Mouse (Mus musculus): ENCODE measurements around the gene Duxbl2. TPM values are rescaled to one million over a fixed set of nuclear protein-coding genes. Genes with fewer than 3 reads are reported as not detected.
"Not testable (repeated sequence)": the region's sequence is repeated elsewhere in the genome, so short reads cannot be mapped to it uniquely, and the experiment has no call there.

The Duxbl2 gene
- polyA plus RNA-seq, 1 experiment from 2014 or later: not detected

GRCm38 (mm10) chr14:26175028-26175427, 56.9 kb downstream of the Duxbl2 start:
- WGBS: no CpG with 5 or more reads among the region's 6 CpGs
- H3K36me3 ChIP-seq; H3K9me3 ChIP-seq; H3K27ac ChIP-seq; H3K4me1 ChIP-seq (replicated peaks); H3K4me2 ChIP-seq (replicated peaks); H3K27me3 ChIP-seq; H3K4me3 ChIP-seq (replicated peaks); ATAC-seq; H3K9ac ChIP-seq (replicated peaks): not testable (repeated sequence)

Other genes with a start within 250 kb of the Duxbl2 start
- gene Plac9a, start 215.2 kb upstream of the Duxbl2 start, polyA plus RNA-seq (2015; fragmentation: Nextera tagmentation; extraction: Ambion mirVana): not detected in 2 replicates
- 2.6 and 2.9 TPM in 2 replicates for gene Tmem254a, start 190.7 kb upstream of the Duxbl2 start, polyA plus RNA-seq (2015; fragmentation: Nextera tagmentation; extraction: Ambion mirVana)
- not detected in 2 replicates for gene Cphx1, start 180.0 kb upstream of the Duxbl2 start, polyA plus RNA-seq (2015; fragmentation: Nextera tagmentation; extraction: Ambion mirVana)
- 6.3 and 7.7 TPM in 2 replicates for gene Duxbl1, start 139.8 kb upstream of the Duxbl2 start, polyA plus RNA-seq (2015; fragmentation: Nextera tagmentation; extraction: Ambion mirVana)
- 3.0 and 3.4 TPM in 2 replicates for gene Gm9780, start 75.6 kb upstream of the Duxbl2 start, polyA plus RNA-seq (2015; fragmentation: Nextera tagmentation; extraction: Ambion mirVana)
- gene Tmem254c, start 51.0 kb upstream of the Duxbl2 start, polyA plus RNA-seq (2015; fragmentation: Nextera tagmentation; extraction: Ambion mirVana): 17.6 and 21.9 TPM in 2 replicates
- not detected in 2 replicates for gene Cphx2, start 36.8 kb upstream of the Duxbl2 start, polyA plus RNA-seq (2015; fragmentation: Nextera tagmentation; extraction: Ambion mirVana)
- not detected in 2 replicates for gene Cphx3, start 36.1 kb upstream of the Duxbl2 start, polyA plus RNA-seq (2015; fragmentation: Nextera tagmentation; extraction: Ambion mirVana)
- gene Plac9b, start 64.1 kb downstream of the Duxbl2 start, polyA plus RNA-seq (2015; fragmentation: Nextera tagmentation; extraction: Ambion mirVana): 5.8 and 6.3 TPM in 2 replicates
- 18.7 and 19.3 TPM in 2 replicates for gene Tmem254b, start 88.7 kb downstream of the Duxbl2 start, polyA plus RNA-seq (2015; fragmentation: Nextera tagmentation; extraction: Ambion mirVana)
- gene Duxbl3, start 139.6 kb downstream of the Duxbl2 start, polyA plus RNA-seq (2015; fragmentation: Nextera tagmentation; extraction: Ambion mirVana): 5.9 and 8.1 TPM in 2 replicates

Measured in midbrain, embryonic 13.5 days (tissue).